Mouse (Mus musculus): ENCODE measurements around the gene Fank1. TPM values are rescaled to one million over a fixed set of nuclear protein-coding genes. Genes with fewer than 3 reads are reported as not detected.
A peak's percentile ranks its signal among the peaks of the same experiment; 100 is the strongest.

Fank1 gene
- 1 to 10 TPM; 2.0 to 2.5 TPM for total RNA-seq (2021)
- long read RNA-seq, experiment 1, partial matches to known transcripts = 0 of 2 reads
- long read RNA-seq, experiment 1, other reads (novel, unspliced or antisense) = 1 of 2 reads
- long read RNA-seq, experiment 2, partial matches to known transcripts = 1 of 9 reads
- long read RNA-seq, experiment 2, other reads (novel, unspliced or antisense) = 6 of 9 reads

DNA sequence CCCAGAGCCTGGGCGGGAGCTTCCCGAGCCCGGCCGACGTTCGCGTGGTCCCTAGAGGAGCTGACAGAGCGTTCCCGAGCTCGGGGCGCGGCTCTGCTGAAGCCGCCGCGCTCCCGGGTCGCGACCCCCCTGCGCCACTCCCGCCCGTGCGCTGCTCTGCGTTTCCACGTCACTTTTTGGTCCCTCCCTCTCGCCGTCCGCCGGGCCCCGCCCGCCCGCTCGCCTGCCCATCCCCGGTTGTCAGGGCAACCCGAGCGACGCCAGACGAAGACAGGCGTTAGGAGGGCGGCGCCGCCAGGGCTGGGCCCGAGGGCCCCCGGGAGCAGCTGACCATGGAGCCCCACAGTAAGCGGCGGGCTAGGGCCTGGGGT is at the start of gene Fank1:
TSS of gene Fank1 (plus strand) at position 236 of the 371 bp plus-strand sequence.
- Histone ChIP-seq H3K4me3 (peak within 1 kb of the TSS; percentile 96), H3K27ac (peak within 1 kb of the TSS; percentile 93)
- TF ChIP-seq CTCF (conservative IDR thresholded peaks at IDR 0.05) = no peak
- peak; percentile 84 for DNase-seq (ENCODE audit: low spot score in 2 of 2)

DNA sequence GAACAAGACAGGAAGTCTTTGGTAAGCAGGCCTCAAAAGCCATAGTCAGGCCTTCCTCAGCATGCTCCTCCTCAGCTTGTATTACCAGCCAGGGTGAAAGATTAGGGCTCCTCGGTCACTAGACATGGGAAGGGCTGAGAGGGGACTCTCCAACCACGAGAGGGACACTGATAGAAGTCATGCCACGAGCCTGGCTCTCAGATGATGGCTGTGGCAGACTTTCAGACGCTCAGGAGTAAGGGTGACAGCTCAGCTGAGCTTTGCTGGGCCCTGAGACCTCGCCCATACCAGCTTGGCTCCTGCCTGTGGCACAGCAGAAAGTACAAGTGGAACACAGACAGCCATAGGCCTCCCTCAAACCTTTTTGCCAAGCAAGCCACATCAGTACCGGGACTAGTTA is 49.6 kb upstream of the Fank1 start:
- TF ChIP-seq CTCF (conservative IDR thresholded peaks at IDR 0.05) = no peak
- Histone ChIP-seq H3K4me3 (no peak overlapping the region), H3K27ac (no peak overlapping the region)
- DNase-seq (ENCODE audit: low spot score in 2 of 2) = no peak

DNA sequence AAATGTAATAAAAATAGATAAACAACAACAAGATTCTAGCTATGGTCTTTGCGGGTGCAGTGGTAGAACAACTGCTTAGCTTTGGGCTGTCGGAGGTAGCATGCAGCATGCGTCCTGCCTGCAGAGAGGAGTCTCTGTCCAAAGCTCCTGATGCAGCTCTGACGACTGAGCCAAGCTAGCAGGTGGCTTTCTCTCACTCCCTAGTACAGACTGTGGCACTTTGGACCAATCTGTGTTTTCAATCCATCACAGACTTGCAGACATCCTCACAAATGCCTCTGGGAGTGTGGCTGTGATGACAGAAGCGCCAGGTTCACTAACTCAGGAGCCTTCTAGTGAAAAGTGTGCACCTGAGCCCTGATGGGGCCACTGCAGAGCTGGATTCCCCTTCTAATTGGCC is 47.3 kb upstream of the Fank1 start:
- H3K27ac ChIP-seq = peak overlapping the region; percentile 48
- H3K4me3 ChIP-seq = no peak overlapping the region
- TF ChIP-seq CTCF (conservative IDR thresholded peaks at IDR 0.05) = no peak
- DNase-seq (ENCODE audit: low spot score in 2 of 2) = peak in 1 of 2 experiments; percentile 37

DNA sequence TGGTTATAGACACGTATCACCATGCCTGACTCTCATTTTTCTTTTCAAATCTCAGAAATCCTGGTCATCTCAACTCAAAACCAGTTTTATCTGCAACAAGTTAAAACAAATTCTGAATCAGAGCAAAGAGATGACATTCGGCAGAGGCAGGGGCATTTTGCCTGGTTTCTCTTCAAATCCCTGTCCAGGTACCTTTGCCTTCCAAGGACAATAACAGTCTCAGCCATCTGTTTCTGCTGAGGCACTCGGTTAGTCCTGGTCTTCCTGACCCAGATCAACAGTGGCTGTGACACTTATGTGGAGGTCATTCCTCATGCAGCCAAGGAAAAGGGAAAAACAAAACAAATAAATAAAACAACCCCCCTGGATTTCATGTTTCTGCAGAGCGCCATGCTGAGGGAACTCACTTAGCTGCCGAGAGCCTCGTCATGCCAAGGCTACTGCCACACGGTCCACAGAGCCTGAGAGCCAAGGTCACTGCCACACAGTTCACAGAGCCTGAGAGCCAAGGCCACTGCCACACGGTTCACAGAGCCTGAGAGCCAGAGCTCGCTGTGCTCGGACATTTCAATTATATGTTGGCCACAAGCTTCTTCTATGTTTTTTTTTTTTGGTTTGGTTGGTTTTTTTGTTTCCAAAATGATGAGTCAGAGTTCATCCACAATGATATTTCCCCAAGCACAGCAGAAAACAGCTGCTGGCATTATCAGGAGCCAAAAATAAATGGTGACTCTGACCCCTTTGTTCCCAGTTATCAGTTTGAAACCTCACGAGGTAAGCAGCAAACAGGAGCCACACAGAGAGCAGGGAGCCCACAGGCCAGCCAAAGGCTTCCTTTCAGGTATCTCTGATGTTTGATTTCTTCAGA is 46.1 kb upstream of the Fank1 start:
- H3K4me3 ChIP-seq = no peak overlapping the region
- no peak for TF ChIP-seq CTCF (conservative IDR thresholded peaks at IDR 0.05)
- DNase-seq (ENCODE audit: low spot score in 2 of 2) = no peak
- H3K27ac ChIP-seq = peak overlapping the region; percentile 69; the same call in 1 of the 2 replicates

DNA sequence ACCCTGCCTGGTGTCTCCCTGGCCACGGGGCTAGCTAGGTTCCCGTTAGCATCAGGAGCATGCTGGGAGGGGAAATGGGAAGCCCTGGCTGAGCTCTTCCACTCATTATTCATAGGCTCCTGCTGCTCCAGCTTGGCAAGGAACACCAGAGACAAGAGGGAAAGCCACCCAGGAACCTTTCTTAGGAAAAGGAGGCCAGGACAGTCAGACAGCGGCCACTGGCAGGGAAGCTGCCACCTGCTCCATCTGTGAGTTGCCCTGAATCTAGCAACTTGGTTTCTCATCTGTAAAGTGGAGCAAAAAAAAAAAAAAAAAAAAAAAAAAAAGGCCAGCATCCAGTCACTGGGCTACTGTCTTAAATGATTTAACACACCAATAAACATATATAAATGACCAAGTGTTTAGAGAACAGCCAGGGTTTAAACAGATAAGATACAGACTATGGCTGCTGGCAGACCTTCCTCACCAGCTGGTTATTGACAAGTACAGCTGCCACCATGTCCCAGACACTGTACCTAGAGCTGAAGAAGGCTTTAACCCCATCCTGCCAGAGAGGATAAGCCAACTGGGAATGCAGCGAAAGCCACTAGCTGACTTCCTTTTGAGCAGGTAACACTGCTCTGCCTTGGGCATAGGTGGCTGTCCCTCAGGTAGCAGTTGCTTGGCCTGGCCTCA is 44.6 kb upstream of the Fank1 start:
- TF ChIP-seq CTCF (conservative IDR thresholded peaks at IDR 0.05) = no peak
- no peak overlapping the region for H3K4me3 ChIP-seq
- no peak for DNase-seq (ENCODE audit: low spot score in 2 of 2)
- H3K27ac ChIP-seq = peak overlapping the region; percentile 69; the same call in 1 of the 2 replicates

DNA sequence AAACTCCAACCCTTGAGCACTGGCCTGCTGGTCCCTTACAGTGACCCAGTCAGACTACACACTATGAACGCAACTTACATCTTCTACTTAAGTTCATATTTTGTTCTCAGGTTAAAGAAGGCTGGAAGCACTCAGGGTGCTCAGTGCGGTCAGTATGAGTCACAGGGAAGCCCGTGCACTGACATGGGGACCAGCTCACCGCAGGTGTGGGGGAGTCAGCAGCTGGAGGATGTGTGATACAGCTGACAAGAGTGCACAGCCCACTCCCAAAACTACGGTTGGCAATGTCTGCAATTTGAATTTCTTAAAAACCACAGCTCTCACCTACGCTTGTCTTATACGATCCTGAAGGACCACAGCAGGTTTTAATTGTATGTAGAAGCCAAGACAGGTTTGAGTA is 36.1 kb upstream of the Fank1 start:
- DNase-seq (ENCODE audit: low spot score in 2 of 2) = no peak
- no peak overlapping the region for H3K4me3 ChIP-seq
- no peak for TF ChIP-seq CTCF (conservative IDR thresholded peaks at IDR 0.05)
- no peak overlapping the region for H3K27ac ChIP-seq

DNA sequence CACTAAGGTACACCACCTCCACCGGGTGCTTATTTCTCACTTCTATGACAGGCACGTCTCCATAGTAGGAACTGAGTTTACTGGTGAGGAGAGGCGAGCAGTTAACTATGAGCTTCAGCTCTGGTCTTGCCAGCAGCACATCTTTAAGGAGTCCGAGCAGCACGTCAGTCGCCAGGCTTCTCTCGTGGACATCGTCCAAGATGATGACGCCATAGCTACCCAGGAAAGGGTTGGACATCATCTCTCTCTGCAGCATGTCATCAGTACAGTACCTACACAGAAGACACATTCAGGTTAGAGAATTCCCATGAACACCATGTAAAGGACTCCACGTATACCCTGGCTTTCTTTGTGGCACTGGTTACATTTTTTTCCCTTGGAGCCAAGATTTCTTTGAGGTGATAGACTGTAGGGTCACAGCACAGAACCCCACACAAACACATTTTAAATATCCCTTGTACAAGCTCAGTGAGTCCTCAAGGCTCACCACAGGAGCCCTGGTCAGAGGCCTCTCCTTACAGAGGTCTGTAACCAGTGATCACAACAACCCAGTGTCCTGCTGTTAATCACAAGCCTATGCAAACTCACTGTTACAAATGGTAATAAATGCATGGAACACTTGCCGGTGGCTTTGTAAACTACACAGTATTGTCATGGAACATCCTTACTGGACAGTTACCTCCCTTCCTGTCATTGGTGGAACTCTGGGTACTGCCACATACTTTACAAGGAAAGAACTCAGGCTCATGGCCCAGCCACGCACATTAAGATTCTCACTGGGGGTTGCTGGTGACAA is 33.9 kb upstream of the Fank1 start:
- no peak for TF ChIP-seq CTCF (conservative IDR thresholded peaks at IDR 0.05)
- no peak for DNase-seq (ENCODE audit: low spot score in 2 of 2)
- H3K27ac ChIP-seq = no peak overlapping the region

DNA sequence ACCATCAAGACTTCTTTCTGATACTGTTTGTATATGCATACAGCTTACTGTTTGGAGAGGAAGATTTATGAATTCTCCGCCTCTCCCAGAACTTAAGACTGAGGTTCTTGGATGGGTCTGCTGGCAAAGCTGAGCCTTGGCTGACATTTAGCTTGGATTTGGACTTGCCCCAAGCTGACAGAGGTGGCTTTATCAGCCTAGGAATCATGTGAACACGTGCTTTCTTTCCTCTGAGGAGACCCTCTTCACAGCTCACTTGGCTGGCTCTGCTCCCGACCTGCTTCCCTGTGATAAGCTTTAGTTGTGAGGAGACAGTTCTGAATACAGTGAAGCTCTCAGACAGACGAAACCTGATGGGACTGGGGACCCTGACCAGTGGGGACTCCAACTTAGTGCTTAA is 33.0 kb upstream of the Fank1 start:
- no peak overlapping the region; the same call in 1 of the 2 replicates for H3K27ac ChIP-seq
- no peak for TF ChIP-seq CTCF (conservative IDR thresholded peaks at IDR 0.05)
- DNase-seq (ENCODE audit: low spot score in 2 of 2) = no peak
- no peak overlapping the region for H3K4me3 ChIP-seq

More for the DNA sequence above, 33.9 kb upstream of the Fank1 start:
- no peak overlapping the region for H3K4me3 ChIP-seq

DNA sequence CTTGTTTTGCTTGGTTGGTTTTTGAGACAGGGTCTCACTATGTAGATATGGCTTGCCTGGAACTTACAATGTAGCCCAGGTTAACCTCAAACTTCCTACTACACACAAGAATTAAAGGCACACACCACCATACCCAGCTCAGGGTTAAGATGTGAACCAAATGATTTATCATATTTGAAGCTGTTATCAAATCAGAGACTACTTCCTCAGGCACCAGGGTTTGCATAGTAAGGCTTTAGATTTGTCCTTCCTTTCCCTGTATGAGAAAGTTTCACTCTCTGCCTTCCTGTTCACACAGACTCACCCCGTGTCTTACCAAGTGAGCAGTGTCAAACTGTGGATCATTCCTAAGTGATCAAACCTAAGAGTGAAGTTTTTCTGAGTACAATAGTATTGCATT is 32.5 kb upstream of the Fank1 start:
- Histone ChIP-seq H3K27ac (peak overlapping the region; percentile 53), H3K4me3 (no peak overlapping the region)
- no peak for TF ChIP-seq CTCF (conservative IDR thresholded peaks at IDR 0.05)
- DNase-seq (ENCODE audit: low spot score in 2 of 2) = no peak

DNA sequence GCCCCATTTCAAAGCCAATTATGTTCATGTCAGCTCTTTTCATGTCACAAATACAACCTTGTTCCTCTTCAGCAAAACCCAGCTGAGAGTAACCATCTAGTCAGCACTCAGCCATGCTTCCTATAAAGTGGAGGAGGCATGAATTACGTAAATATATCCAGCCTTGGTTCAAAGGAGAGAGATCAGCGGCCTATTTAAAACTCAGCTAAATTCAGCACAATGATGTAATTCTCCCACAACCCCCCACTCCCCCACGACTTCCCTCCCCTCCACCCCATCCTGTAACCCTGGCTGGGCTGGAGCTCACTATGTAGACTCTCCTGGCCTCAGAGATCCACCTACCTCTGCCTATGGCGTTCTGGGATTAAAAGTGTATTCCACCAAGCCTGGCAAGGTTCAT is 32.0 kb upstream of the Fank1 start:
- peak overlapping the region; percentile 53 for H3K27ac ChIP-seq
- no peak overlapping the region for H3K4me3 ChIP-seq
- DNase-seq (ENCODE audit: low spot score in 2 of 2) = no peak
- TF ChIP-seq CTCF (conservative IDR thresholded peaks at IDR 0.05) = no peak

DNA sequence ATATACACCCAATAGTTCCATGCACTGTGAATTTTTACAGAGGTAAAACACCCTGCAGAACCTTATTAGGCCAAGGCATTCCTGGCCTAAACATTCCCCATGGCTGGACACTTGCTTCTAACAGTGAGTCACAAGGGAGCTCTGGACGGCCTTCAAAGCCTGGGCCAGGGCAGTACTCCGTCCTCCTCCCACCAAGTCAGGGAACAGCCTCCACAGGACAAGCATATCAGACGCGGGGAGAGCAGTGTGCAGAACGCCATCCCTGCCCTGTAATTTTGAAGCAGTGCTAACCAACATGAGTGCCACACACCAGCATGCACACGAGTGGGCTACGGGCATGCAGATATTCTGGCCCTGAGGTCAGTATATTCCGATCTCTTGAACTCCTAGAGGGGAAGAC is 29.3 kb upstream of the Fank1 start:
- Histone ChIP-seq H3K4me3 (no peak overlapping the region), H3K27ac (no peak overlapping the region; the same call in 1 of the 2 replicates)
- DNase-seq (ENCODE audit: low spot score in 2 of 2) = no peak
- TF ChIP-seq CTCF (conservative IDR thresholded peaks at IDR 0.05) = no peak

DNA sequence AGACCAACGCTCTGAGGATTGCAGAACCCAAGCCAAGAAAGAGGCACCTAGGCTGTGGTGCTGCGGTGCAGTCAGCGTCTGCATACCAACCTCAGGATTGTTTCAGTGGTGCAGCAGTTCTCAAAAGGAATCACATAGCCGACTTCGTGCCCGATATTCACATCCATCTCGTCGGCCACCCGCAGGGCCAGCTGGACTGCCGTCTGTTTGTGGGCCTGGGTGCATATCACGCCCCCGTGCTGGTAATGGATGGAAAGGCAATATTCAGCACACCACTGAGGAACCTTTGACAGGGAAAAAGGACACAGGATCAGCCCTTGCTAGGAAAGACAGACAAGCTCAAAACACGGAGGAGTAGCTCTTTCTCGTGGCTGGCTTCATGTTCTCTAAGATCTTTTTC is 27.9 kb upstream of the Fank1 start:
- no peak for DNase-seq (ENCODE audit: low spot score in 2 of 2)
- Histone ChIP-seq H3K4me3 (no peak overlapping the region), H3K27ac (peak overlapping the region; percentile 72)
- TF ChIP-seq CTCF (conservative IDR thresholded peaks at IDR 0.05) = no peak

All from layer of hippocampus, adult 2 months (tissue).